Mouse (Mus musculus): Measurements from ENCODE around the gene Laptm4a. TPM values are rescaled to one million over a fixed set of nuclear protein-coding genes. Genes with fewer than 3 reads are reported as not detected.

Laptm4a gene
- polyA plus RNA-seq, 1 experiment from 2014 or later, result 196 TPM

DNA sequence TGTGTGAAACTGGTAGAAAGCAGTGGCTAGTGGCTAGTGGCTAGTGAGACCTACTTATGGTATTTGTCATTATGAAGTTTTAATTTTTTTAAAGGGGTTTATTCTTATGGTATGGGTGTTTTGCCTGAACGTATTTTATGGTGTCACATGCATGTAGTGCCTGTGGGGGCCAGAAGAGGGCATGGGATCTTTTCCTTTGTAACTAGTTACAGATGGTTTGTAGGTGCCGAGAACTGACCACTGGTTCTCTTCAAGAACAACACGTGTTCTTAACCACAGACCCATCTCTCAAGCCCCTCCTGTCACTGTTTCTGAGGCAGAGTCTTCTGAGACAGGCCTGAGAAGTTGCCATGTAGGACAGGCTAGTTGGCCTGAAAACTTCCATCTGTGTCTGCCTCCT lies 53.6 kb downstream of the Laptm4a start:
- Histone ChIP-seq H3K9ac (no peak overlapping the region), H3K36me3 (peaks cover 4% of the 10 kb centered on the region; the same call in 1 of the 2 replicates), H3K27me3 (no peaks in the 10 kb centered on the region), H3K27ac (replicated peaks) (no peak overlapping the region), H3K9me3 (no peaks in the 10 kb centered on the region), H3K4me3 (peak overlapping the region; percentile 52; the same call in 1 of the 2 replicates), H3K4me1 (replicated peaks) (peaks cover 21% of the 10 kb centered on the region), H3K4me2 (peak overlapping the region; percentile 70)
- WGBS, result 94% methylated on average over 3 of the region's 3 CpGs
- no peak for ATAC-seq (ENCODE audit: low FRiP score, low read depth)

Other genes with a start within 250 kb of the Laptm4a start
- gene Pum2, start 247.5 kb upstream of the Laptm4a start, polyA plus RNA-seq (2015; fragmentation: Nextera tagmentation; extraction: Ambion mirVana), result 46.8 and 46.9 TPM in 2 replicates
- 18.1 and 21.8 TPM in 2 replicates for gene Sdc1, start 150.3 kb upstream of the Laptm4a start, polyA plus RNA-seq (2015; fragmentation: Nextera tagmentation; extraction: Ambion mirVana)
- 0.08 and 0.31 TPM in 2 replicates for gene Matn3, start 26.3 kb downstream of the Laptm4a start, polyA plus RNA-seq (2015; fragmentation: Nextera tagmentation; extraction: Ambion mirVana)
- gene Wdr35, start 52.2 kb downstream of the Laptm4a start, polyA plus RNA-seq (2015; fragmentation: Nextera tagmentation; extraction: Ambion mirVana), result 21.7 and 22.5 TPM in 2 replicates
- gene Ttc32, start 108.3 kb downstream of the Laptm4a start, polyA plus RNA-seq (2015; fragmentation: Nextera tagmentation; extraction: Ambion mirVana), result 7.4 and 9.5 TPM in 2 replicates

Measured in hindbrain, embryonic 15.5 days (tissue).